Mouse (Mus musculus) liver, adult 2 months (tissue): ENCODE results near the gene Gm5426. TPM values are rescaled to one million over a fixed set of nuclear protein-coding genes. Genes with fewer than 3 reads are reported as not detected.
A peak's percentile ranks its signal among the peaks of the same experiment; 100 is the strongest.

Experiments
- DNase-seq: peaks from one replicate; pipeline ENCODE4 v3.0.0-alpha.2; 2011; ENCODE audit warnings: low read depth, low spot score; ENCODE audit errors: extremely low read depth
- H3K27ac ChIP-seq: fragments of 200-500 bp; replicated peaks from 2 replicates; pipeline ENCODE4 v1.5.1; 2012; ENCODE audit warnings: low read depth, mild to moderate bottlenecking, control low read depth, inconsistent platforms, low read length; ENCODE audit not compliant: insufficient read depth
- H3K27me3 ChIP-seq: fragments of 200-500 bp; 2 replicates; pipeline ENCODE4 v1.6.1; 2012; ENCODE audit warnings: mild to moderate bottlenecking, moderate library complexity, low read length, inconsistent platforms; ENCODE audit not compliant: control insufficient read depth, insufficient read depth
- H3K36me3 ChIP-seq: fragments of 200-500 bp; 2 replicates; pipeline ENCODE4 v1.6.1; 2012; ENCODE audit warnings: low read length, inconsistent platforms; ENCODE audit not compliant: control insufficient read depth, insufficient read depth
- H3K4me1 ChIP-seq: fragments of 200-500 bp; 2 replicates; pipeline ENCODE4 v1.6.1; 2011; ENCODE audit warnings: low read length; ENCODE audit not compliant: control insufficient read depth, insufficient read depth
- H3K4me3 ChIP-seq: fragments of 200-500 bp; 2 replicates; pipeline ENCODE4 v1.5.1; 2011; ENCODE audit warnings: low read depth, mild to moderate bottlenecking, control low read depth, low read length, moderate library complexity; ENCODE audit not compliant: insufficient read depth
- H3K79me2 ChIP-seq: fragments of 200-500 bp; 2 replicates; pipeline ENCODE4 v1.6.1; 2012; ENCODE audit warnings: inconsistent platforms, mild to moderate bottlenecking, low read length, moderate library complexity; ENCODE audit not compliant: control insufficient read depth, insufficient read depth
- H3K9ac ChIP-seq: fragments of 200-500 bp; 2 replicates; pipeline ENCODE4 v1.6.1; 2012; ENCODE audit warnings: low read depth, mild to moderate bottlenecking, control low read depth, inconsistent platforms, low read length
- CTCF ChIP-seq: fragments of 200-500 bp; IDR thresholded peaks from 2 replicates; pipeline ENCODE4 v1.5.1; 2011; ENCODE audit warnings: low read depth, low read length, control low read depth
- POLR2A ChIP-seq: fragments of 200-500 bp; IDR thresholded peaks from 2 replicates; pipeline ENCODE4 v1.6.1; 2011; ENCODE audit warnings: low read length, control low read depth; ENCODE audit not compliant: insufficient read depth; ENCODE audit errors: extremely low read depth
- WGBS: fragments of 180-500 bp; shearing (Covaris S2); methylation state at CpG from one replicate; pipeline ENCODE4 v1.1.7; 2018; 5-methylcytosine and 5-hydroxymethylcytosine counted together
- polyA plus RNA-seq: library from polyadenylated mRNA; depleted of rRNA; stranded (reverse); fragments of >200 nt; gene quantifications from 2 replicates; pipeline ENCODE4 v1.2.3, GENCODE M21; 2012
- total RNA-seq: library from RNA; depleted of rRNA; stranded (reverse); fragments of >200 nt; gene quantifications from 2 replicates; pipeline ENCODE4 v1.2.3, GENCODE M21; 2014

The Gm5426 gene
- total and polyA plus RNA-seq, 2 experiments = not detected

DNA sequence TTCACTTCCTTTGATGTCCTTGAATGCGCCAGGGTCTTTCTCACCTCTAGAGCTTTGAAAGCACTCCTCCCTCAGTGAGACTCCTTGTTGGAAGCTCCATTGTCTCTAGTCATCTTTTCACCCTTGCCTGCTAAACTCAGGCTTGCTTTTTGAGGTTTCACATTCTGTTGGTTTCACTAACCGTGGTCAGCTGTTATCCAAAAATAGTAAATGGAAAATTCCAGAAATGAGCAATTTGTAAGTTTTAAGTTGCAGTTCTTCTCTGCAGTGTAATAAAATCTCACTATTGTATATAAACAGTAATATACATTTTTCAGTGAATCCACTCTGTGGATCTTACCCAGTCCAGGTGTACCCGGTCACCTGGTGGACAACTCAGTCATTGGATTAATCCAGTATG is 21.1 kb upstream of the Gm5426 start:
- Histone ChIP-seq H3K4me3 (no peak overlapping the region), H3K4me1 (no peaks in the 10 kb centered on the region), H3K27ac (no peak overlapping the region), H3K27me3 (no peaks in the 10 kb centered on the region), H3K36me3 (no peaks in the 10 kb centered on the region), H3K9ac (no peak overlapping the region), H3K79me2 (no peaks in the 10 kb centered on the region)
- no peak for TF ChIP-seq CTCF
- no peak for TF ChIP-seq POLR2A
- WGBS = 86% methylated on average over 3 of the region's 3 CpGs
- DNase-seq = no peak

DNA sequence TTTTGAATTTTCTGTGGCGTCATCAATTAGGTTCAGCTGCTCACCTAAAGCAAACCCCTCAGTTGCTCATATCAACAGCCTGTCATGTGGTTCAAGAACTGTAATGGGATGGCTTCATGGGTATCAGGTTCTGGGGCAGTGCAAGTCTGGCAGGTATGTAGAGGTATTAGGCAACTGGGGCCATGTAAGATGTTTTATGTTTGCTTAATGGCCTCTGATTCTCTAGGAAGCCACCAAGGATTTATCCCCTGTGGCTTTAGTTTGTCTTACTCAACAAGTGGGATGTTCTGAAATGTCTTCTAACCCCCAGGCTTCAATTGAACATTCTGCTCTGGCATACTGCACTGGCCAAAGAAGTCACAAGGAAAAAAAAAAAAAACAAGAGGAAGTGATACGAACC is 15.6 kb upstream of the Gm5426 start:
- Histone ChIP-seq H3K27me3 (no peaks in the 10 kb centered on the region), H3K36me3 (no peaks in the 10 kb centered on the region), H3K27ac (no peak overlapping the region), H3K79me2 (no peaks in the 10 kb centered on the region), H3K4me3 (no peak overlapping the region), H3K9ac (no peak overlapping the region), H3K4me1 (peaks cover 6% of the 10 kb centered on the region)
- whole genome bisulfite sequencing = 90% methylated on average over 2 of the region's 2 CpGs
- no peak for DNase-seq
- no peak for TF ChIP-seq CTCF
- TF ChIP-seq POLR2A = no peak

DNA sequence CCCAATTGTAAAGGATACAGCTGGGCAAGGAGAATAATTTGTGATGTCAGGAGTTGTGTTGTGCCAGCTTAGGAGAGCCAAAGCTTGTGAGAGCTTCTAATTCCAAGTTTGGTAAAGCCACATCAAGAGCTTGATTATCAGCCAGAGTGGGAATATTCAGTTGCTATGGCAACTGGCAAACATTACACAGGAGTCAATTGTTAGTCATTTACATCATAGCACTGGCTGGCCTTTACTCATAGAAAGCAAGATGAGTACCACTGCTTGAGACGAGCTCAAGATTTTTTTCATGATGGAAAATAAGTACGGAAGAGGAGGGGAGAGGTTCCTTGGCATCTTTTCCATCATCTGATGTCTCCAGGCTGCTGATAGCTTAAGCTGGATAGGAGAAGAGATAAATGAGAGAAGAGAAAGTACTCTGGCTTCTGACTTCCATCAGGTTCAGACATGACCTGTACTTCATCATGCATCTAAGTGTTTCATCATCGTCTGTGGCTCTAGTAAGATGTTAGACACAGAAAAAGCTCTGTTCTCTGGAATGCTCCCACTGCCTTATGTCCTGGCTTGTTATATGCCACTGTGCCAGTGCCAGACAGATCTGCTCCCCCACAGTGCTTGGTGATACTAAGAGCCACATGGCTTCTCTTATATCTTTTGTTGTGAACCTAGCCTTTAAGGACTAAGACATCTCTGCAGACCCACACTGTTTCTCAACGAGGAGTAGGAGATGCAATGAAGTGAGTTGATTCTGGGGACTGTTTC is 15.0 kb upstream of the Gm5426 start:
- no peak for TF ChIP-seq POLR2A
- no peak for TF ChIP-seq CTCF
- no peak for DNase-seq
- peaks cover 6% of the 10 kb centered on the region for H3K4me1 ChIP-seq
- no peaks in the 10 kb centered on the region for H3K79me2 ChIP-seq
- H3K4me3 ChIP-seq = no peak overlapping the region
- H3K27me3 ChIP-seq = no peaks in the 10 kb centered on the region
- no peaks in the 10 kb centered on the region for H3K36me3 ChIP-seq
- no peak overlapping the region for H3K27ac ChIP-seq
- H3K9ac ChIP-seq = no peak overlapping the region
- 81% methylated on average over 4 of the region's 4 CpGs for WGBS

- Histone ChIP-seq H3K9ac (no peak overlapping the region), H3K4me1 (peaks cover 6% of the 10 kb centered on the region), H3K4me3 (no peak overlapping the region), H3K36me3 (no peaks in the 10 kb centered on the region), H3K79me2 (no peaks in the 10 kb centered on the region), H3K27me3 (no peaks in the 10 kb centered on the region), H3K27ac (no peak overlapping the region)
- no peak for TF ChIP-seq POLR2A
- no peak for TF ChIP-seq CTCF
- no peak for DNase-seq
- WGBS = 89% methylated on average over 5 of the region's 5 CpGs
Observed at GRCm38 (mm10) chr10:96123885-96124284, 12.5 kb upstream of the Gm5426 start.

DNA sequence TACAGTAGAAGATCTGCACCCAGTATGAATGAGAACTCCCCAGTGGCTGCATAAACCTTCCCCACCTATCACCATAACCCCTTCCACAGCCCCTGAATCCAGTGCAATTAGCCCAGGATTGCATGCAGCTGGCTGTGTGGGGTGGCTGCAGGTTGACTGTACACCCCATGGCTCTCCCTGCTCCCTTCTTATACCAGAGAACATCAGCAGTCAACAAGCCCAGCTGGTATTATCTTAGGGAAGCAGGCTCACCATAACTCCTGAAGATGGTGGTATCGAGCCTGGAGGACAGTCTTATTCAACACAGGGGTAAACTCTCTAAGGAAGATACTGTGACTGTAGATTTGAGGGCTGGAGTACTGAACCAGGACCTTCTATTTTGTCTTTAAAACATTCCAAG is 12.1 kb upstream of the Gm5426 start:
- Histone ChIP-seq H3K27me3 (no peaks in the 10 kb centered on the region), H3K79me2 (no peaks in the 10 kb centered on the region), H3K27ac (no peak overlapping the region; the same call in 1 of the 2 replicates), H3K4me1 (peaks cover 6% of the 10 kb centered on the region), H3K9ac (no peak overlapping the region), H3K36me3 (no peaks in the 10 kb centered on the region), H3K4me3 (no peak overlapping the region)
- no peak for TF ChIP-seq CTCF
- no peak for TF ChIP-seq POLR2A
- DNase-seq = no peak
- 92% methylated on average over 1 of the region's 1 CpGs for WGBS

DNA sequence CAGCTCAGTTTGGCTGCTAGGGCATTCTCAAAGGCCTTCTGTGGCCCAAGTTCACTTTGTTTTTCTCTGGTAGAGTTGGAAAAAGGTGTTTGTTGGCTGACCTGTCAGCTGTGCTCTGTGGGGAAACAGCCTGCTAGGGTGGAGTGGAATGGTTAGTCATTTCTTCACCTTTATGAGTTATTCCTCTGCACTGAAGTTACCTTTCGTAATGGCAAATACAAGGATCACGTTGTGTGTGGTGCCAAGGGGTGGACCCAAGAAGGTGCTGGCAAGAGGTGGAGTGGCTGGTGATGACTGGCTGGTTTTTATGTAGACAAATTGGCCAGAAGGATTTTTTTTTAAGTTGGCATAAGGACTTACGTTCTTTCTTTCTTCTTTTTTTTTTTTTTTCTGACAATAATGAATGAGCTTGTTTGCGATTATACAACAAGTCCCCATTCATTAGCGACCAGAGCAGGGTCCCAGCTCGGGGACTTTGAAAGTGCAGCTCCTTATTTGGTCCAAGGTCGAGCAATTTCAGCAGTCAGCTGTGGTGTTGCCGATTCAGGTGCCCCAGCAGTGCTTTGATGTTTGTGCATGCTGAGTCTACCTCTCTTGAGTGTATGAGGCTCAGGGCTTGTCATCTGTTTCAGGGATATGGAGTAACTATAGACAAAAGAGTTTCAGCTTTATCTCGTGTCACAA is 10.5 kb upstream of the Gm5426 start:
- WGBS = 23% methylated on average over 9 of the region's 9 CpGs
- Histone ChIP-seq H3K36me3 (no peaks in the 10 kb centered on the region), H3K27ac (peak overlapping the region; percentile 40), H3K4me1 (peaks cover 6% of the 10 kb centered on the region), H3K9ac (no peak overlapping the region), H3K79me2 (no peaks in the 10 kb centered on the region), H3K27me3 (no peaks in the 10 kb centered on the region), H3K4me3 (no peak overlapping the region)
- TF ChIP-seq POLR2A = no peak
- peak; percentile 99 for DNase-seq
